Mouse (Mus musculus): ENCODE data around the gene Pacsin1. TPM values are rescaled to one million over a fixed set of nuclear protein-coding genes. Genes with fewer than 3 reads are reported as not detected.

Gene Pacsin1
- 5.0 and 6.2 TPM in 2 replicates for polyA plus RNA-seq (2015; fragmentation: Nextera tagmentation; extraction: Ambion mirVana)

DNA sequence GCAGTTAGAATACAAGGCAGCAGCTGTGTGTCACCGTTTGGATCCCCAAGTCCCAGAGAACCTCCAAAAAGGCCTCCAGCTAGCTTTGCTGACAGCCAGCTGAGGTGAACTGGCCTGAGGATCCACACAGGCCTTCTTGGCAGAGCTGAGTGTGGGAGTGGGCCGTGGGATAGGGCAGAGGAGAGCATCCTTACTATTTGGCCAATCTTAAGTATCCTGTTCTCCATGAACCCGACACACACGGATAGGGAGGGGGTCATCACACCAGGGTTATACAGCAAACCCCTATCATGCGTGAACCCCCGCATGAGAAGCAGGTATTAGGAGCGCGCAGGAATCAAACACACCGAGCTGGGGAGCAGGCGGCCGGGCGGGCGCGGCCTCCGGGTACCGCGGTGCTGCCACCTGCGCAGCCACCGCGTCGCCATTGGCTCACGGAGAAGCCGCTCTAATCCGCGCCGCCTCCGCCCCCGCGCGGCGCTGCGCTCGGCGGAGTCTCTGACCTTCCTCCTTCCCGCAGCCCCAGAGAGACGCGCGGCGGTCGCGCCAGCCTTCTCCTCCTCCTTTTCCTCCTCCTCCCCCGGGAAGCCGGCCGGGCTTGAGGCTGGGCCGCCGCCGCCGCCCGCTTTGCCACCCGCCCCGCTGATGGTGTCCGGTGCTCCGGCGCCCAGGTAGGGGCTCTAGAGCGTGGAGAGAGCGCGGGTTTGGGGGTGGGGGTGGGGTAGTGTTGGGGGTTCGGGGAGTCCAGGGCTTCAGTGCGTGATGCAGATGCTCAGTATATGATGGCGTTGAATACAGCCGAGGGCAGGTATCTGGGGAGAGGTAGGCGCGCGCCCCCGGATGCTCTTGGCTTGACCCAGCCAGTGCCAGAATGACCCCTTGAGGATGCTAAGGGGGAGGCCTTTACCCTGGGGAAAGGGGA lies at the start of gene Pacsin1:
TSS of gene Pacsin1 (plus strand) at position 421 of the 922 bp plus-strand sequence.
- WGBS = 2% methylated on average over 47 of the region's 65 CpGs
- H3K27me3 ChIP-seq = peaks cover 39% of the 10 kb centered on the region
- H3K4me2 ChIP-seq (replicated peaks) = peak within 1 kb of the TSS; percentile 96
- no peaks in the 10 kb centered on the region for H3K36me3 ChIP-seq
- peak within 1 kb of the TSS; percentile 56 for H3K4me3 ChIP-seq
- peaks cover 18% of the 10 kb centered on the region for H3K4me1 ChIP-seq
- H3K9ac ChIP-seq = peak within 1 kb of the TSS; percentile 62
- ATAC-seq (ENCODE audit: low FRiP score, low read depth) = peak; percentile 50; the same call in 1 of the 2 replicates
- no peaks in the 10 kb centered on the region for H3K9me3 ChIP-seq
- no peak within 1 kb of the TSS for H3K27ac ChIP-seq

DNA sequence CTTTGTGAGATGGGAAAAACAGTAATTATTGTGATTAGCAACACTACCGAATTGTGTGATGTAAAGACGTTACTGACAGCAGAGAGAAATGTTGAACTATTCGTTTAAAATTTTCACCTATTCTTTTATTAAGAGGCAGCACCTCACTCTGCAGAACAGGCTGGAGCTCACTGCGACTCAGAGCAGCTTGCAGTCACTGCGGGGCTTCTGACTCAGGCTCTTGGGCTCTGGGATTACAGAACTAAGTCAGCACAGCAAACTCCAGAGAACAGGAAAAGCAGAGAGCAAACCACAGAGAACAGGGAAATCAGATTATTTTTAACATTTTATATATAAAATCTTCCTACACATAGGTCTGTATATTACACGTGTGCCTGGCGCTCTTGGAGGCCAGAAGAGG lies 45.7 kb upstream of the Pacsin1 start:
- H3K27me3 ChIP-seq = no peaks in the 10 kb centered on the region
- no peaks in the 10 kb centered on the region for H3K9me3 ChIP-seq
- H3K4me2 ChIP-seq (replicated peaks) = no peak overlapping the region
- no peak overlapping the region for H3K4me3 ChIP-seq
- no peak overlapping the region for H3K9ac ChIP-seq
- H3K27ac ChIP-seq = no peak overlapping the region
- ATAC-seq (ENCODE audit: low FRiP score, low read depth) = no peak
- peaks cover 27% of the 10 kb centered on the region for H3K36me3 ChIP-seq
- WGBS = 79% methylated on average over 7 of the region's 7 CpGs
- peaks cover 43% of the 10 kb centered on the region for H3K4me1 ChIP-seq

DNA sequence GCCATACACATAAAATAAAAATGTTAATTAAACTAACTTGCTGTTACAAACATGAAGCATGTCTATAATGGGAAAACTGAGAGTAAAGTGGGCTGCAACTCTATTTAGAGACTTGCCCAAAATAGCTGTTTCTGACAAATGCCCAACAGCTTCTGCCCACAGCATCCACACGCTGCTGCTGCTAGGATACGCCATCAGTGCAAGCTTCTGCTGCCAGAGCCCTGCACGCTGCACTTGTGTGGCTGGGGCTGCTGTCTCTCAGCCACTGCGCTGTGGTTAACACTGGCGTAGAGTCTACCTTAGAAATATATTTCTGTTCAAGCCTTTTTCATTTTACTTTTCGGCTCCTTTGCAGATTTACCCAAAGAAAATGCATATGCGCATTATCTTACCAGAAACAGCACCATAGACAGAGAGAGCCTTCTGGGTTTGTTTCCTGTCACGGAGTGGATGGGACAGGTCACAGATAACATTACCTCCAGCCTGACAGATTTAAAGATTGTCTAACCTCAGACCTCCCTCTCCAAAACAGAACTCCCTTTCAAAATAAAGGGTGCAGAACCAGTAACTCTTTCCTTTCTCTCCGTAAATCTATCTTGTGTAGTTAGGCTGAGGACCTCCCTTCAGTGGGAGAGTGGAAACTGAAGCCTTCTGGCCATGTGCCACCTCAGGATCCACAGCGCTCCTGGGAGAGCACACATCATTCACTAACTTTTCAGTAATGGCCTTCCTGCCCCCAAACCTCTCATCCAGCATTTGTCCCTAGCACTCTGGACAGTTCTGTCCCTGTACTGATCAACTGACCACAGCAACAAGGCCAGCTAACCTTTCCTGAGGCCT lies 44.4 kb upstream of the Pacsin1 start:
- Histone ChIP-seq H3K27me3 (no peaks in the 10 kb centered on the region), H3K36me3 (peaks cover 27% of the 10 kb centered on the region), H3K9ac (peak overlapping the region; percentile 48; the same call in 1 of the 2 replicates), H3K4me2 (replicated peaks) (no peak overlapping the region), H3K9me3 (no peaks in the 10 kb centered on the region), H3K4me3 (no peak overlapping the region), H3K27ac (no peak overlapping the region; the same call in 1 of the 2 replicates), H3K4me1 (peaks cover 40% of the 10 kb centered on the region)
- WGBS = 81% methylated on average over 10 of the region's 10 CpGs
- no peak for ATAC-seq (ENCODE audit: low FRiP score, low read depth)

DNA sequence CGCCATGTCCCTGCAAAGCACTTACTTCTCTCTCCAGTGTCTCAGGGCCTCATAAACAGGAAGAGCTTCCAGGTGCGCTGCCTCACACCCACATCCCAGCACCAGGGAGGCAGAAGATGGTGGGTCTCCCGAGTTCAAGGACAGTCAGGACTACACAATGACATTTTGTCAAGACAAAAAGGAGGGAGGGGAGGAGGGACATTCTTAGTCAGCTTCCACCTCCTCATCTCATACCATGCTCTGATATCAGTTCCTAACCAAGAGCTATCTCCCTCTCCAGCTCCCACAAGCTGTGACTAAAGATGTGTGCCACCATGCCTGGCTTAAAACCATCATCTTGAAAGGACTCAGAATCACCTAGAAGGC lies 43.8 kb upstream of the Pacsin1 start:
- Histone ChIP-seq H3K27ac (no peak overlapping the region), H3K9ac (peak overlapping the region; percentile 48; the same call in 1 of the 2 replicates), H3K4me1 (peaks cover 36% of the 10 kb centered on the region), H3K9me3 (no peaks in the 10 kb centered on the region), H3K4me3 (no peak overlapping the region), H3K27me3 (no peaks in the 10 kb centered on the region), H3K36me3 (peaks cover 29% of the 10 kb centered on the region), H3K4me2 (replicated peaks) (no peak overlapping the region)
- no peak for ATAC-seq (ENCODE audit: low FRiP score, low read depth)
- 52% methylated on average over 3 of the region's 3 CpGs for WGBS

DNA sequence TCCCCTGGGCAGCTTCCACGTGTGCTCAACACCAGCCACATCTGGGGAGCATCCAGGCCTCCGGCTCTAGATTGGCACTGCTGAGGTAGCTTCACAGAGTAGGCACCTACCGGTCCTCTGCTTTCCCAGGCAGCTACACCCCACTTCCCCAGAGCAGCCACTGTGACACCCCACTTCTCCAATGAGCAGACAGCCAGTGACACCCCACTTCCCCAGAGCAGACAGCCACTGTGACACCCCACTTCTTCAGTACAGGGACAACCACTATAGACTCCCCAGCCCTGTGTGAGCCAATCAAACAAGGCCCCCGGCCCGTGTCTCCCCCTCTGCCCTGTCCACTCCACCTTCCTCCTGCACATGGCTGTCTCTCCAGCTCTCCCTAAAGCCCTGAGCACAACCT lies 43.3 kb upstream of the Pacsin1 start:
- Histone ChIP-seq H3K27ac (no peak overlapping the region), H3K4me3 (no peak overlapping the region), H3K36me3 (peaks cover 34% of the 10 kb centered on the region), H3K4me1 (peaks cover 36% of the 10 kb centered on the region), H3K27me3 (no peaks in the 10 kb centered on the region), H3K4me2 (replicated peaks) (no peak overlapping the region), H3K9me3 (no peaks in the 10 kb centered on the region), H3K9ac (peak overlapping the region; percentile 48; the same call in 1 of the 2 replicates)
- 77% methylated on average over 5 of the region's 5 CpGs for WGBS
- ATAC-seq (ENCODE audit: low FRiP score, low read depth) = no peak

DNA sequence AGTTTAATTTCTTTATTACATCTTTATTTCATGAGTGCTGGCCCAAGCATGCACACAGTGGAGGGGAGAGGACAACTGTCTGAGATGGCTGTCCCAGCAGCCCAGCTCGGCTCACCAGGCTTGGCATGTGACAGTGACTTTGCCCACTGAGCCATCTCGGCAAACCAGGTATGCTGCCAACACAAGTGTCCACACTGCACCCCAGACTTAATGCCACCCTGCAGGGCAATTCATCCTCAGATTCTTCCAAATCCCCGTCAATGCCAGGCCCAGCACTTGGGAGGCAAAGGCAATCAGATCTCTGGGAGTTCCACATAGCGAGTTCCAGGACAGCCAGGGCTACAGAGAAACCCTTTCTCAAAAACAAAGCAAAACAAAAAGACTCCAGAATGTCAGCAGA lies 42.3 kb upstream of the Pacsin1 start:
- 77% methylated on average over 4 of the region's 4 CpGs for WGBS
- H3K36me3 ChIP-seq = peaks cover 37% of the 10 kb centered on the region
- no peak overlapping the region for H3K9ac ChIP-seq
- no peak overlapping the region for H3K4me2 ChIP-seq (replicated peaks)
- H3K27ac ChIP-seq = no peak overlapping the region
- no peaks in the 10 kb centered on the region for H3K27me3 ChIP-seq
- ATAC-seq (ENCODE audit: low FRiP score, low read depth) = no peak
- H3K9me3 ChIP-seq = peaks cover 8% of the 10 kb centered on the region; the same call in 1 of the 2 replicates
- peaks cover 36% of the 10 kb centered on the region for H3K4me1 ChIP-seq
- no peak overlapping the region for H3K4me3 ChIP-seq

DNA sequence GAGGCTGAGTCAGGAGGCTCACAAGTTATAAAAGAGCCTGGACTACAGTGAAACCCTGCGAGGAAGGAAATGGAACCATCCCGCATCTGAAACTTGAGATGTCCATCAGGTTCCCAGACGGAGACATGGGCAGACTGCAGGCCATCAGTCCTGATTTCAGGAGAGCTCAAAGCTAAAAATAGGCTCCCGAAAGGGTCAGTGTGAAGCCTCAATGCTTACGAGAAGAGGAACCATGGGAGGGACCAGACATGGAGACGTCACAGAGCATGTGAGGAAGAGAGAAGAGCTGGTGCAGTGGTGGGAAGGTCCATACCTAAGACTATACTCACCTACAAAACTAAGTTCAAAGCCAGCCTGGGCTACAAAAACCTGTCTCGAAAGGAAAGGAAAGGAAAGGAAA lies 39.9 kb upstream of the Pacsin1 start:
- Histone ChIP-seq H3K36me3 (peaks cover 41% of the 10 kb centered on the region), H3K27ac (no peak overlapping the region), H3K9ac (no peak overlapping the region), H3K4me3 (no peak overlapping the region), H3K4me2 (replicated peaks) (no peak overlapping the region), H3K27me3 (no peaks in the 10 kb centered on the region), H3K9me3 (peaks cover 11% of the 10 kb centered on the region; the same call in 1 of the 2 replicates), H3K4me1 (peaks cover 30% of the 10 kb centered on the region)
- no peak for ATAC-seq (ENCODE audit: low FRiP score, low read depth)
- 70% methylated on average over 7 of the region's 7 CpGs for WGBS

DNA sequence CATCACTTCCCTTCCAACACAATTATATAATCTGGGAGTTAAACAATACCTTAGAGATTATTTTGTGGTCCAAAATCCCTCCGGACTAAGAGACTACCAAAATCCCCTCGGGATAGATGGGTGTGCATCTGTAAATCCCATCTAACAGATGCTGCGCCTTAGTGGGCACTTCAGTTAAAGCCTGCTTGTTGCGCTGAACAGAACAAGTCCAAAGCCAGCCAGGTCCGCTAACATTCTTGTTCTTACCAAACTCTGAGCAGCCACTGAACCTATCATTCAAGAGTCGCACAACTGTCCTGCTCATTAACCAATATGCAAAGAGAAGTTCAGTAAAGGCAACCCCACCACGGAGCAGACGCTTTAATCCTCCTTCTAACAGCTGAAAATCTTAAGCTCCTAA lies 34.1 kb upstream of the Pacsin1 start:
- H3K4me1 ChIP-seq = peaks cover 27% of the 10 kb centered on the region
- H3K4me3 ChIP-seq = peak overlapping the region; percentile 90
- H3K27me3 ChIP-seq = no peaks in the 10 kb centered on the region
- peak overlapping the region; percentile 77 for H3K4me2 ChIP-seq (replicated peaks)
- no peak overlapping the region for H3K27ac ChIP-seq
- peaks cover 11% of the 10 kb centered on the region; the same call in 1 of the 2 replicates for H3K9me3 ChIP-seq
- ATAC-seq (ENCODE audit: low FRiP score, low read depth) = no peak
- H3K9ac ChIP-seq = peak overlapping the region; percentile 98
- H3K36me3 ChIP-seq = peaks cover 32% of the 10 kb centered on the region
- 38% methylated on average over 8 of the region's 8 CpGs for WGBS

DNA sequence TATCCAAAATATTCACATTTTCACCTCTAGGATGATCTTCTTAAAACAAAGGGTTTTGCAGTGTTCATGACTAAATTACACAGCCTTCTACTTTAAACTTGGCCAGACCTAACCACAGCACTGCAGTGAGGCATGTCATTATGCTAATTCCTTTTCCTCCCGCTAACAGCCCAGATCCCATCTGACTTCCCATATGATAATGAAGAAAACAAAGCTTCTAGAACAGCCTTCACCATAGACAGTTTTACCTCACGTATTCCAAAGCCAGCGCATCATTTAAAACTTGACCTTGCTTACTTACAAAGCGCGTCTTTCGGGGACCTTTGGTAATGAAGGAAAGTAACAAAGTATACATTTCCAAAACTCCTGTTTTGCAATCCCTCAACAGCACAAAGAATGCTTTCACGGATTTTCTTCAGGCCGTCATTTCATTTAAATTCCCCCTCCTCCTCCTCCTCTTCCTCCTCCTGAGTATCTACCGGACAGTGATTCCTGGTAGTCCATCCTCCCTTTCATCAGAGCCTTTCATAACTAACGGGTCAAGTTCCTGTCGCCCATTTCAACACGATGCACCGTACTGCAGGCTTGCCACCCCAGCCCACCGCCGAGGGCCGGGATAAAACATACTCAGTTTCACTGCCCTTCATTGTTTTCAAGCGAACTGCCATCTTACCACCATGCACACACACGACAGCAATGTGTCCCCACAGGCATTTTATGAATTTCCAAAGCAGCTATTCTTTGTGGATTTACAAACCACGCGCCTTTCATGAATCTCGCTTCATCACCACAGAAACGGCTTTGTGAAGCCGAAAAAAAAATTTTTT lies 33.4 kb upstream of the Pacsin1 start:
- H3K9ac ChIP-seq = peak overlapping the region; percentile 98
- WGBS = 2% methylated on average over 23 of the region's 23 CpGs
- H3K4me1 ChIP-seq = peaks cover 32% of the 10 kb centered on the region
- peak overlapping the region; percentile 90 for H3K4me3 ChIP-seq
- peak overlapping the region; percentile 77 for H3K4me2 ChIP-seq (replicated peaks)
- H3K36me3 ChIP-seq = peaks cover 26% of the 10 kb centered on the region
- H3K27ac ChIP-seq = peak overlapping the region; percentile 95
- ATAC-seq (ENCODE audit: low FRiP score, low read depth) = no peak
- H3K9me3 ChIP-seq = peaks cover 11% of the 10 kb centered on the region; the same call in 1 of the 2 replicates
- H3K27me3 ChIP-seq = no peaks in the 10 kb centered on the region

DNA sequence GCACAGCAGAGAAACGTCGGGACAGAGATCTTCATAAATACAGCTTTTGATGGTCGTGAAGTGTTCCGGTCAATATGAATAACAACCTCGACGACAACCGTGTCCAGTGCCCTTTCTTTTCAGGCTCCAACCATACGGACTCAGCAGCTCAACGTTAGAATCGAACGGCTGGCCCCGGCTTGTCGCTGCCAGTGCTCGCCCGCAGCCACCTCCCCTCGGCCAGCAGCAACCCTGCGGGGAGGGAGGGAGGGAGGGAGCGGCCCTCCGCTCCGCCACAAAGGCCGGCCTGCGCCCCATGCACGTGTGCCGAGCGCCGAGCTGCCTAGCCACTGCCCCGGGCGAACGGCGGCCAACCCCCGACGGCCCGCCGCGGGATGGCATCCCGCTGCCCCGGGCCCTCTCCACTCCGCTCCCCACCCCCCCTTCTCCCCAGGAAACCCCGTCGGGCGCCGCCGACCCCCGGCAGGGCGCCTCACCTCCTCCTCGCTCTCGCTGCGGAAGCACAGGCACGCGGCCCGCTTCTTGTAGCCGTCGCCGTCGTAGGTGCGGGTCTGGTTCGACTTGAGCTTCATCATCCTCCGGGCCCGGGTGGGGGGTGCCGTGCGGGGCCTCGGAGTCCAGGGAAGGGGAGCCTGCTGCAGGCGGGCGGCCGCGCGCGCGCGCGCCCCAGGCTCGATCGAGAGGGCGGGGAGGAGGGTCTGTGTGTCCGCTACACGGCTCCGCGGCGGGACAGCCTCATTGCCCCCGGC lies 32.5 kb upstream of the Pacsin1 start:
- Histone ChIP-seq H3K9ac (peak overlapping the region; percentile 98), H3K4me1 (peaks cover 34% of the 10 kb centered on the region), H3K36me3 (peaks cover 17% of the 10 kb centered on the region), H3K27ac (peak overlapping the region; percentile 95), H3K4me3 (peak overlapping the region; percentile 90), H3K4me2 (replicated peaks) (peak overlapping the region; percentile 77), H3K9me3 (peaks cover 5% of the 10 kb centered on the region; the same call in 1 of the 2 replicates), H3K27me3 (no peaks in the 10 kb centered on the region)
- WGBS = under 1% methylated on average over 79 of the region's 80 CpGs
- peak; percentile 45 for ATAC-seq (ENCODE audit: low FRiP score, low read depth)
